Mouse (Mus musculus) T-helper 2 cell (primary cell): ENCODE results near the gene Fpgs.

ENCODE experiments used
- in situ Hi-C: fragments of 300-600 bp; cut with MboI, MseI; formaldehyde crosslinking; loops from one replicate; pipeline ENCODE4 v1.15.1; 2025; ENCODE audit warnings: high pct_unique_total_duplicates

Fpgs gene

GRCm38 (mm10) chr2:32700966-32701743, 2.8 kb downstream of the Fpgs start:
- in situ Hi-C loops: loop anchor here (10.0 kb wide), 1 partner anchor 1924 kb away; no protein-coding TSS in a partner anchor

- in situ Hi-C loops: loop anchor here (10.0 kb wide), 2 partner anchors 95 to 1925 kb away; no protein-coding TSS in a partner anchor
Measured at GRCm38 (mm10) chr2:32699680-32700079, 4.3 kb downstream of the Fpgs start.

- in situ Hi-C loops: loop anchor here (10.0 kb wide), 1 partner anchor 90 kb away; no protein-coding TSS in a partner anchor
Measured at GRCm38 (mm10) chr2:32694691-32695090, 9.3 kb downstream of the Fpgs start.

- in situ Hi-C loops: loop anchor here (10.0 kb wide), 1 partner anchor 89 kb away; no protein-coding TSS in a partner anchor
Measured at GRCm38 (mm10) chr2:32693823-32694411, 10.0 kb downstream of the Fpgs start.

- in situ Hi-C loops: loop anchor here (10.0 kb wide), 1 partner anchor 88 kb away; no protein-coding TSS in a partner anchor
Measured at GRCm38 (mm10) chr2:32693282-32693681, 10.7 kb downstream of the Fpgs start.

GRCm38 (mm10) chr2:32692496-32692895, 11.4 kb downstream of the Fpgs start:
- in situ Hi-C loops: loop anchor here (10.0 kb wide), 1 partner anchor 88 kb away; no protein-coding TSS in a partner anchor

GRCm38 (mm10) chr2:32691041-32691440, 12.9 kb downstream of the Fpgs start:
- in situ Hi-C loops: loop anchor here (10.0 kb wide), 1 partner anchor 86 kb away; no protein-coding TSS in a partner anchor

- in situ Hi-C loops: loop anchor here (5.0 kb wide), 1 partner anchor 57 kb away; no protein-coding TSS in a partner anchor
Measured at GRCm38 (mm10) chr2:32689420-32689819, 14.5 kb downstream of the Fpgs start.

GRCm38 (mm10) chr2:32687562-32687961, 16.4 kb downstream of the Fpgs start:
- in situ Hi-C loops: loop anchor here (5.0 kb wide), 1 partner anchor 55 kb away; no protein-coding TSS in a partner anchor

- in situ Hi-C loops: loop anchor here (5.0 kb wide), 1 partner anchor 54 kb away; no protein-coding TSS in a partner anchor
Measured at GRCm38 (mm10) chr2:32686640-32687039, 17.3 kb downstream of the Fpgs start.

GRCm38 (mm10) chr2:32685807-32686206, 18.1 kb downstream of the Fpgs start:
- in situ Hi-C loops: loop anchor here (5.0 kb wide), 1 partner anchor 54 kb away; no protein-coding TSS in a partner anchor

- in situ Hi-C loops: loop anchor here (5.0 kb wide), 1 partner anchor 53 kb away; no protein-coding TSS in a partner anchor
Measured at GRCm38 (mm10) chr2:32684681-32685428, 19.1 kb downstream of the Fpgs start.

GRCm38 (mm10) chr2:32683701-32684100, 20.2 kb downstream of the Fpgs start:
- in situ Hi-C loops: no loop called here

GRCm38 (mm10) chr2:32682721-32683417, 21.1 kb downstream of the Fpgs start:
- in situ Hi-C loops: no loop called here

GRCm38 (mm10) chr2:32681754-32682153, 22.2 kb downstream of the Fpgs start:
- in situ Hi-C loops: no loop called here

- in situ Hi-C loops: no loop called here
Measured at GRCm38 (mm10) chr2:32680961-32681650, 22.8 kb downstream of the Fpgs start.

GRCm38 (mm10) chr2:32680051-32680451, 23.9 kb downstream of the Fpgs start:
- in situ Hi-C loops: no loop called here

GRCm38 (mm10) chr2:32677683-32678082, 26.3 kb downstream of the Fpgs start:
- in situ Hi-C loops: no loop called here

- in situ Hi-C loops: no loop called here
Measured at GRCm38 (mm10) chr2:32676821-32677220, 27.1 kb downstream of the Fpgs start.
